10 mouse cellular contexts compared by ENCODE assay signal in the genomic region with DNA sequence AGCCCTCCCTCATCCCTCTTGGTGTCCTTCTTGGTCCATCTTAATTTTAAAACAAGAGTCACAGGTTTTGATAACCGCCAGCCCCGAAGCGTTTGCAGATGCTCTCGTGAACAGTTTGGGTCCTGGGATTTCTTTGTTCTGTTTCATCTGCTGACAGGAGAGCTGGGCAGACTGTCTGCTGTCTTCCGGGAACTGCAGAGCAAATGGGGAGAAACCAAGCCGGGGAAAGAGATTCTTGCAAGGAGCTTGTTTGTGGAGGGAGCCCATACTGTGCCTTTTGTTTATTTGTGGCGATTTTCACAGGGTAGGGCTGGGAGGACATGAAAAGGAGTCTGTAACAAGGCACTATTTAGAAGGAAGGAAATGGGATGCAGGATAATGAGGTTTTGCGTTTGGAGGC.
DNase-seq lines count a peak whose midpoint lies in the region; ATAC-seq lines count a peak whose summit lies in the region.
"Had no signal": no experiment of that assay in that cellular context is flagged by ENCODE, and none has a peak within 500 bp of the region (broad histone marks: within the 10 kb centered on the region; RNA-seq: fewer than 3 reads in every experiment).

No protein-coding gene starts in this region.

- H3K4me1 ChIP-seq in heart, embryonic 12.5 days (replicated peaks): 0 out of 2 replicates have a peak, but pooled peaks cover 4% of the 10 kb centered on the region
- peaks cover 27% of the 10 kb centered on the region for H3K4me1 ChIP-seq in embryonic facial prominence, embryonic 10.5 days
- no peaks in the 10 kb centered on the region for H3K4me1 ChIP-seq in hindbrain, embryonic 11.5 days (replicated peaks; ENCODE audit: control insufficient read depth, insufficient read depth, low read length)
- H3K4me1 ChIP-seq in midbrain, embryonic 13.5 days (replicated peaks): peaks cover 24% of the 10 kb centered on the region
- H3K4me1 ChIP-seq: liver, embryonic 12.5 days; megakaryocyte, embryonic 14.5 days had no signal

- ATAC-seq in heart, embryonic 12.5 days (ENCODE audit: insufficient number of reproducible peaks, low FRiP score): no peak
- ATAC-seq in hindbrain, embryonic 11.5 days (ENCODE audit: low FRiP score): no peak
- peak; percentile 58; the same call in 1 of the 2 replicates for ATAC-seq in midbrain, embryonic 13.5 days
- ATAC-seq: liver, embryonic 12.5 days had no signal

- H3K9ac ChIP-seq in heart, embryonic 12.5 days: no peak overlapping the region
- H3K9ac ChIP-seq in hindbrain, embryonic 11.5 days (ENCODE audit: low read depth, low read length): no peak overlapping the region
- no peak overlapping the region for H3K9ac ChIP-seq in midbrain, embryonic 13.5 days (replicated peaks)
- H3K9ac ChIP-seq: liver, embryonic 12.5 days had no signal

- H3K36me3 ChIP-seq in heart, embryonic 12.5 days: no peaks in the 10 kb centered on the region
- H3K36me3 ChIP-seq in embryonic facial prominence, embryonic 10.5 days (replicated peaks): no peaks in the 10 kb centered on the region
- H3K36me3 ChIP-seq in hindbrain, embryonic 11.5 days (ENCODE audit: control insufficient read depth, insufficient read depth, low read length): no peaks in the 10 kb centered on the region
- H3K36me3 ChIP-seq in midbrain, embryonic 13.5 days: no peaks in the 10 kb centered on the region
- H3K36me3 ChIP-seq: liver, embryonic 12.5 days had no signal

- DNase-seq in heart, postnatal 10 days: no peak
- DNase-seq in embryonic facial prominence, embryonic 10.5 days (ENCODE audit: low spot score): no peak
- peak; percentile 23 for DNase-seq in hindbrain, embryonic 11.5 days (ENCODE audit: low spot score)
- DNase-seq in urinary bladder, adult 18-20 months (ENCODE audit: low spot score in 2 of 2): no peak
- no peak for DNase-seq in cerebellum, adult 9-11 months
- DNase-seq in adrenal gland, postnatal 10 days: no peak

- 11% methylated on average over 8 of the region's 8 CpGs for WGBS in heart, embryonic 12.5 days
- WGBS in embryonic facial prominence, embryonic 10.5 days: 16% methylated on average over 8 of the region's 8 CpGs
- WGBS in hindbrain, embryonic 11.5 days: 29% methylated on average over 8 of the region's 8 CpGs
- WGBS in midbrain, embryonic 13.5 days: 18% methylated on average over 8 of the region's 8 CpGs

- H3K4me2 ChIP-seq in heart, embryonic 12.5 days: peak overlapping the region; percentile 21
- no peak overlapping the region for H3K4me2 ChIP-seq in hindbrain, embryonic 11.5 days (replicated peaks; ENCODE audit: low read depth, low read length)
- H3K4me2 ChIP-seq in midbrain, embryonic 13.5 days (replicated peaks): 0 out of 2 replicates have a peak overlapping the region, but pooled peaks have one; percentile 0
- H3K4me2 ChIP-seq: liver, embryonic 12.5 days had no signal

- no peaks in the 10 kb centered on the region for H3K9me3 ChIP-seq in heart, embryonic 12.5 days (replicated peaks)
- H3K9me3 ChIP-seq in embryonic facial prominence, embryonic 10.5 days: no peaks in the 10 kb centered on the region
- no peaks in the 10 kb centered on the region for H3K9me3 ChIP-seq in hindbrain, embryonic 11.5 days (ENCODE audit: control insufficient read depth, low read length)
- no peaks in the 10 kb centered on the region for H3K9me3 ChIP-seq in midbrain, embryonic 13.5 days
- H3K9me3 ChIP-seq: liver, embryonic 12.5 days had no signal

- intact Hi-C loops in heart, postnatal 10 days (cut with DNase I): no loop called here

- H3K27me3 ChIP-seq in heart, embryonic 12.5 days (replicated peaks): no peaks in the 10 kb centered on the region
- no peaks in the 10 kb centered on the region for H3K27me3 ChIP-seq in embryonic facial prominence, embryonic 10.5 days (replicated peaks; ENCODE audit: low read depth, poor library complexity, severe bottlenecking)
- H3K27me3 ChIP-seq in hindbrain, embryonic 11.5 days (ENCODE audit: control insufficient read depth, insufficient read depth, low read length): no peaks in the 10 kb centered on the region
- no peaks in the 10 kb centered on the region for H3K27me3 ChIP-seq in midbrain, embryonic 13.5 days
- H3K27me3 ChIP-seq: liver, embryonic 12.5 days; megakaryocyte, embryonic 14.5 days had no signal

- peak overlapping the region; percentile 13; the same call in 1 of the 2 replicates for H3K4me3 ChIP-seq in heart, embryonic 12.5 days
- 0 out of 2 replicates have a peak overlapping the region, but pooled peaks have one; percentile 25 for H3K4me3 ChIP-seq in embryonic facial prominence, embryonic 10.5 days
- no peak overlapping the region for H3K4me3 ChIP-seq in hindbrain, embryonic 11.5 days (ENCODE audit: low read depth, low read length)
- no peak overlapping the region for H3K4me3 ChIP-seq in midbrain, embryonic 13.5 days (replicated peaks)
- H3K4me3 ChIP-seq: liver, embryonic 12.5 days; megakaryocyte, embryonic 14.5 days had no signal

- H3K27ac ChIP-seq in heart, embryonic 12.5 days (ENCODE audit: poor library complexity, severe bottlenecking): no peak overlapping the region
- H3K27ac ChIP-seq in embryonic facial prominence, embryonic 10.5 days (replicated peaks): peak overlapping the region; percentile 21; the same call in 1 of the 2 replicates
- no peak overlapping the region for H3K27ac ChIP-seq in hindbrain, embryonic 11.5 days (ENCODE audit: low read depth, low read length)
- H3K27ac ChIP-seq in midbrain, embryonic 13.5 days: peak overlapping the region; percentile 10
- H3K27ac ChIP-seq: liver, embryonic 12.5 days had no signal

Comparison
In these comparisons a context has a peak if more than half of its experiments do, and no peak if none do; other contexts are left out.
1. H3K27ac ChIP-seq: peak in embryonic facial prominence, embryonic 10.5 days (single experiment) and midbrain, embryonic 13.5 days (single experiment); none in heart, embryonic 12.5 days (single experiment) and hindbrain, embryonic 11.5 days (single experiment).
2. H3K4me3 ChIP-seq: peak in heart, embryonic 12.5 days (single experiment) and embryonic facial prominence, embryonic 10.5 days (single experiment); none in hindbrain, embryonic 11.5 days (single experiment) and midbrain, embryonic 13.5 days (single experiment).